11 mouse cellular contexts compared by ENCODE assay signal in the genomic region with DNA sequence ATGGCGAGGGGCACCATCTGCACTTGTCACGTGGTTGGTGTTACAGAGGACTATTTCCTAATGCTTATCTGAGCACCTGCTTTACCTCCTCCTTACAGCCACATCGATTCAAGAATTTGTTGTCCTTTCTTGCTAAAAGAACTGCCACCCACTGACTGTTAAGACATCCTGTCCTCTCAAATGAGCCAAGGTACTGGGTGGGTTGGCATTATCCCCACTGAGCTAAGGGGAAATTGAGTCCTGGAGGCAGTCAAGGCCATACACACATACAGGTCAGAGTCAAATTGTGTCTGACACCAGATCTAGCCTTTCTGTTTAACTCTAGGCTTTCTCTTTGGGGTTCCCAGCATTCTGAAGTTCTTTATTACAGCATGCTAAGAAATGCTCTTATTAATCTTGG.
"Had no signal": no experiment of that assay in that cellular context is flagged by ENCODE, and none has a peak within 500 bp of the region (broad histone marks: within the 10 kb centered on the region; RNA-seq: fewer than 3 reads in every experiment).

No protein-coding gene starts in this region.

- H3K27me3 ChIP-seq: lung, embryonic 15.5 days; midbrain, embryonic 13.5 days; neural tube, embryonic 15.5 days had no signal

- H3K4me3 ChIP-seq: limb, embryonic 10.5 days; lung, embryonic 15.5 days; midbrain, embryonic 13.5 days; neural tube, embryonic 15.5 days had no signal

- DNase-seq: kidney, postnatal 10 days; lung, postnatal 14 days; spleen, adult 18-20 months; thymus, adult 18-20 months; thymus, postnatal 14 days had no signal

- H3K9ac ChIP-seq: lung, embryonic 15.5 days; midbrain, embryonic 13.5 days; neural tube, embryonic 15.5 days had no signal

- H3K4me2 ChIP-seq: liver, embryonic 11.5 days; lung, embryonic 15.5 days; midbrain, embryonic 13.5 days; neural tube, embryonic 15.5 days had no signal

- H3K27ac ChIP-seq: limb, embryonic 10.5 days; lung, embryonic 15.5 days; macrophage; midbrain, embryonic 13.5 days; neural tube, embryonic 15.5 days had no signal

- H3K9me3 ChIP-seq: lung, embryonic 15.5 days had no signal

- H3K4me1 ChIP-seq: lung, embryonic 15.5 days had no signal

- ATAC-seq: midbrain, embryonic 13.5 days had no signal
